Mouse (Mus musculus) stomach, postnatal 0 days (tissue): Measurements from ENCODE around the gene Spaca4. TPM values are rescaled to one million over a fixed set of nuclear protein-coding genes. Genes with fewer than 3 reads are reported as not detected.

Experiments used
- ATAC-seq: fragments of 200-750 bp; cut with Nextera tagmentation; 2 replicates; pipeline ENCODE4 v1.8.0; 2017; ENCODE audit not compliant: low FRiP score, low TSS enrichment
- DNase-seq: peaks from one replicate; pipeline ENCODE4 v3.0.0-alpha.2; 2016; ENCODE audit warnings: low spot score
- H3K27ac ChIP-seq: fragments of 300-500 bp; sonication (generic); replicated peaks from 2 replicates; pipeline ENCODE4 v1.5.1; 2014; ENCODE audit warnings: mild to moderate bottlenecking, control low read depth
- H3K27me3 ChIP-seq: fragments of 300-500 bp; sonication (generic); 2 replicates; pipeline ENCODE4 v1.6.1; 2014; ENCODE audit warnings: low read length; ENCODE audit not compliant: control insufficient read depth, insufficient read depth
- H3K36me3 ChIP-seq: fragments of 300-500 bp; sonication (generic); 2 replicates; pipeline ENCODE4 v1.6.1; 2014; ENCODE audit warnings: low read length, mixed read lengths; ENCODE audit not compliant: control insufficient read depth, insufficient read depth
- H3K4me1 ChIP-seq: fragments of 300-500 bp; sonication (generic); replicated peaks from 2 replicates; pipeline ENCODE4 v1.6.1; 2014; ENCODE audit warnings: antibody characterized with exemption; ENCODE audit not compliant: control insufficient read depth, insufficient read depth
- H3K4me2 ChIP-seq: fragments of 300-500 bp; sonication (generic); replicated peaks from 2 replicates; pipeline ENCODE4 v1.6.1; 2014; ENCODE audit warnings: low read depth, mild to moderate bottlenecking, control low read depth, moderate library complexity
- H3K4me3 ChIP-seq: fragments of 300-500 bp; sonication (generic); 2 replicates; pipeline ENCODE4 v1.5.1; 2014; ENCODE audit warnings: low read depth, low read length, control low read depth
- H3K9ac ChIP-seq: fragments of 300-500 bp; sonication (generic); 2 replicates; pipeline ENCODE4 v1.6.1; 2014; ENCODE audit warnings: mild to moderate bottlenecking, low read length, control low read depth, mixed read lengths
- H3K9me3 ChIP-seq: fragments of 300-500 bp; sonication (generic); 2 replicates; pipeline ENCODE4 v1.6.1; 2016; ENCODE audit warnings: low read length; ENCODE audit not compliant: control insufficient read depth
- CTCF ChIP-seq: IDR thresholded peaks from 2 replicates; pipeline ENCODE4 v1.5.1; 2016; ENCODE audit warnings: antibody characterized with exemption, low read depth, mild to moderate bottlenecking, moderate library complexity
- EP300 ChIP-seq: optimal IDR thresholded peaks from 2 replicates; pipeline ENCODE3; 2016; ENCODE audit warnings: antibody characterized with exemption
- WGBS: fragments of 180-500 bp; shearing (Covaris S2); extraction: QIAGEN DNeasy Blood & Tissue Kit; methylation state at CpG from one replicate; pipeline ENCODE4 v1.1.7; 2014; 5-methylcytosine and 5-hydroxymethylcytosine counted together
- polyA plus RNA-seq: library from polyadenylated mRNA; unstranded; fragments of >200 nt; fragmentation: Nextera tagmentation; extraction: Ambion mirVana; gene quantifications from 2 replicates; pipeline ENCODE4 v1.2.1, GENCODE M21; 2015

Gene Spaca4
- polyA plus RNA-seq, 1 experiment from 2014 or later, result 0.56 TPM

- WGBS, result 58% methylated on average over 14 of the region's 14 CpGs
- TF ChIP-seq EP300 (no peak), CTCF (no peak)
- ATAC-seq (no peak), DNase-seq (no peak)
- Histone ChIP-seq H3K4me3 (no peak overlapping the region), H3K36me3 (peaks cover 27% of the 10 kb centered on the region), H3K27ac (no peak overlapping the region), H3K4me2 (no peak overlapping the region), H3K9ac (no peak overlapping the region), H3K9me3 (no peaks in the 10 kb centered on the region), H3K4me1 (peaks cover 11% of the 10 kb centered on the region; the same call in 1 of the 2 replicates), H3K27me3 (no peaks in the 10 kb centered on the region)
These were observed 15.8 kb downstream of the Spaca4 start for GRCm38 (mm10) chr7:45709677-45710355.

- Histone ChIP-seq H3K4me3 (no peak overlapping the region), H3K36me3 (peaks cover 27% of the 10 kb centered on the region), H3K27ac (peak overlapping the region; percentile 4; the same call in 1 of the 2 replicates), H3K9ac (no peak overlapping the region), H3K4me1 (peaks cover 11% of the 10 kb centered on the region; the same call in 1 of the 2 replicates), H3K27me3 (no peaks in the 10 kb centered on the region), H3K9me3 (no peaks in the 10 kb centered on the region), H3K4me2 (no peak overlapping the region)
- ATAC-seq, result no peak
- no peak for DNase-seq
- 35% methylated on average over 6 of the region's 6 CpGs for WGBS
- no peak for TF ChIP-seq EP300
These were observed 16.6 kb downstream of the Spaca4 start for GRCm38 (mm10) chr7:45709036-45709435.

GRCm38 (mm10) chr7:45708221-45708761 is 17.3 kb downstream of the Spaca4 start:
- WGBS, result 24% methylated on average over 13 of the region's 13 CpGs
- DNase-seq (peak; percentile 61), ATAC-seq (no peak)
- Histone ChIP-seq H3K4me2 (peak overlapping the region; percentile 99), H3K4me3 (peak overlapping the region; percentile 24; the same call in 1 of the 2 replicates), H3K27ac (peak overlapping the region; percentile 96), H3K27me3 (no peaks in the 10 kb centered on the region), H3K4me1 (peaks cover 15% of the 10 kb centered on the region; the same call in 1 of the 2 replicates), H3K9me3 (no peaks in the 10 kb centered on the region), H3K36me3 (peaks cover 23% of the 10 kb centered on the region), H3K9ac (peak overlapping the region; percentile 43)
- TF ChIP-seq EP300 (no peak), CTCF (no peak)

GRCm38 (mm10) chr7:45707375-45707967 is 18.1 kb downstream of the Spaca4 start:
- under 1% methylated on average over 26 of the region's 27 CpGs for WGBS
- ATAC-seq, result peak; percentile 25
- peaks cover 15% of the 10 kb centered on the region; the same call in 1 of the 2 replicates for H3K4me1 ChIP-seq

GRCm38 (mm10) chr7:45706721-45707241 is 18.8 kb downstream of the Spaca4 start:
- TF ChIP-seq EP300, result no peak
- peak; percentile 17; the same call in 1 of the 2 replicates for TF ChIP-seq CTCF
- no peaks in the 10 kb centered on the region for H3K27me3 ChIP-seq
- peak overlapping the region; percentile 96 for H3K27ac ChIP-seq
- H3K4me3 ChIP-seq, result peak overlapping the region; percentile 65
- peak; percentile 93 for DNase-seq
- peak; percentile 13; the same call in 1 of the 2 replicates for ATAC-seq
- peaks cover 15% of the 10 kb centered on the region; the same call in 1 of the 2 replicates for H3K4me1 ChIP-seq
- peak overlapping the region; percentile 91 for H3K9ac ChIP-seq
- H3K36me3 ChIP-seq, result peaks cover 17% of the 10 kb centered on the region
- under 1% methylated on average over 40 of the region's 45 CpGs for WGBS
- peak overlapping the region; percentile 99 for H3K4me2 ChIP-seq
- H3K9me3 ChIP-seq, result no peaks in the 10 kb centered on the region

More at GRCm38 (mm10) chr7:45707375-45707967, 18.1 kb downstream of the Spaca4 start:
- Histone ChIP-seq H3K36me3 (peaks cover 21% of the 10 kb centered on the region), H3K4me3 (peak overlapping the region; percentile 65), H3K27ac (peak overlapping the region; percentile 96), H3K27me3 (no peaks in the 10 kb centered on the region), H3K4me2 (peak overlapping the region; percentile 99), H3K9ac (peak overlapping the region; percentile 91), H3K9me3 (no peaks in the 10 kb centered on the region)
- TF ChIP-seq CTCF (no peak), EP300 (no peak)
- DNase-seq, result peak; percentile 98
